Mouse (Mus musculus) layer of hippocampus, adult 2 months (tissue): ENCODE measurements at regions not wholly inside any gene's neighbourhood (a gene's known extent, or its start where the extent isn't known, plus 50 kb on each side); places are given as distances from the start of the nearest gene placed in this dataset.
A peak's percentile ranks its signal among the peaks of the same experiment; 100 is the strongest.

Experiments
- DNase-seq, 2 experiments: peaks; one replicate each; pipeline ENCODE4 v3.0.0; 2022; ENCODE audit warnings: low spot score in 2 of 2
- H3K27ac ChIP-seq: fragments of 200-600 bp; 2 replicates; pipeline ENCODE4 v1.8.1; 2022
- H3K4me3 ChIP-seq: fragments of 200-600 bp; 2 replicates; pipeline ENCODE4 v1.8.1; 2022; ENCODE audit warnings: mild to moderate bottlenecking
- CTCF ChIP-seq: fragments of 200-600 bp; conservative IDR thresholded peaks from 2 replicates; pipeline ENCODE4 v1.8.1; 2022; ENCODE audit warnings: antibody characterized with exemption, mild to moderate bottlenecking, moderate library complexity

DNA sequence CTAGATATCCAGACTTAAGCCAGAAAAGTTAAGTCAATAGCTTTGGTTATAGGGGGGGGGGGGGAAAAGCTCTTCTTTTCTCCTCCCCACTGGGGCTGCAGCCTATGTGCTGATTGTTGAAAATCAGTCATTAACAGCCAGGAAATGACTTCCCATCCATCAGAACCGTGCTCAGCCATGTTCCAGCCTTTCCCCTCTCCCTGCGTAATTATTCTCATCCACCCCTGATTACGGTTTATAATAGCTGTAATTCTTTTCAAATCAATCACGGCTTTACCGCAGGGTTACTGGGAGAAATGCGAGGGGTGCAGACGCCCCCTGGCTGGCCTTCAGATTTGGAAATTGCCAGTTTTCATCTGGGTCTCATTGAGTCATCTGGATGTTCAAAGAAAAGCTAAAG lies 270.8 kb upstream of the Npvf start:
- Histone ChIP-seq H3K4me3 (no peak overlapping the region), H3K27ac (no peak overlapping the region)
- no peak for DNase-seq
- TF ChIP-seq CTCF = no peak

DNA sequence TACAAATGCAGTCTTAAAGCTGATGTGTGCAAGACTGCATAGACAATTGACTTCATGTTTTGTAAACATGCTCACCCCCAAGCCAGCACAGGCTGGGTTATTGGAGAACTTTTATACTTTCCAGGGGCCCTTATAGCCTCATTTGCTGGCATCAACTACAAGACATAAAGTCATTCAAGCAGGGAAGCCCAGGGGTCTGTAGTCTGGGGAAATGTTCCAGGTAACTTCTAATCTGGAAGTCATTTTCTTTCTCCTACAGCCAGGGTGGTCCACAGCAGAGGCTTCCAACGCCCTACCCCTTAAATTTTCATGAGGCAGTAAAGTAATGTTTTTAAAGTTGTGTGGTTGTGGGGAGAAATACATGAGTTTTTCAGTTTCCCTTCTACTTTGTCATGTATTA lies 272.1 kb upstream of the Npvf start:
- Histone ChIP-seq H3K27ac (no peak overlapping the region), H3K4me3 (no peak overlapping the region)
- no peak for TF ChIP-seq CTCF
- no peak for DNase-seq

DNA sequence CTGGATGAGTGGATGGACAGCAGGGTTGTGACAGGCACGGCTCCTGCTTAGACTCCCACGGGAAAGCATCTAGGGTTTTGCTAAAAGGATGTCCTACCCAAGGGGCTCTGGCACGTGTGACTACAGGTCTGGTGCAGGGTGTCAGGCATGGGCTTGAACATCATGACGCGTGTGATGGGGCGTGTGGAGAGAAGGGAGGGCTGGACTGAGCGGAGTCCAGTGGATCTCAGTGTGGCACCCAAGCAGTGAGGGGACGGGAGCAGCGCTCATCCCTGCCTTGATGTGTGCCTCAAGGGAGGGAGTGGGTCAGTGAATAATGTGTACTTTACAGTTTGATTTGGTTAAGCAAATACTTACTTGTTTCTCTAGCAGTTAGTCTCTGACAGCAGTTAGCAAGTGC lies 275.3 kb upstream of the Npvf start:
- no peak for TF ChIP-seq CTCF
- Histone ChIP-seq H3K27ac (no peak overlapping the region), H3K4me3 (no peak overlapping the region)
- DNase-seq = no peak

DNA sequence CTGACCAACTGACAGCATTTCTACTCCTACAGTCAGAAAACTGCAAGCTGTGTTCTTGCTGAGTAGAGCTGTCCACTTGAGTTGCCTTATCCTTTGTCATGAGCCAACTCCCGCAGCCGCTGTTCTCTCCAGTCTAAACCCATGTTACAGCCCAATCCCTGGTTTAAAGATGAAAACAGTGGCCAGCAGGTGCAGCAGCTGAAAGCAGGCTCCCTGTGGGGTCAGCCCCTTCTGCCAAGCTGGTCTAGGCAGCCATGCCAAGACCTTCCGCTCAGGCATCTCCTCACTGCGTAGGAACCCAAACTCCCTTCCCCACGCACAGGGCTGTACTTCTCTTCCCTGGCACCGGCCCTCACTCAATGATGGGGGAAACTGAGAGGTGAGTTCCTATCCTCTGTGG lies 279.3 kb upstream of the Npvf start:
- no peak for DNase-seq
- Histone ChIP-seq H3K27ac (peak overlapping the region; percentile 47; the same call in 1 of the 2 replicates), H3K4me3 (no peak overlapping the region)
- no peak for TF ChIP-seq CTCF

DNA sequence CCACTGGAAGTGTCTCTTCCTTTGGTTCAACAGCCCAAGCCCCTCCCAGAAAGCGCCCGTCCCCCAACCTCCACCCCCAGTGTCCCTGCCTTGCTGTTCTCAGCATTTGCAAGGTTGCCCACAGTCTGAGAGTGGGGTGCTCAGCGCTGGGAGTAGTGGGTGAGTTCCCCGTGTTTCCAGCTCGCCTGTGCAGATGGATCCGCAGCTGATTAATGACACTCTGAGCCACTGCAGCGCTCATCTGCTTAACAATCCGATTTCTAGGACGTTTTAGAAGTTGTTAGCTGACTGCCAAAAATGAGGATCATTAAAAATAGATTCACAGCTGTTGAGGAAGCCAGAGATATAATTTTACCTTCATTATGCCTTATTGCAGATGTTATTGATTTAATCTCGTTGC lies 280.0 kb upstream of the Npvf start:
- peak; percentile 52 to 53 for DNase-seq
- H3K4me3 ChIP-seq = no peak overlapping the region
- TF ChIP-seq CTCF = no peak
- H3K27ac ChIP-seq = peak overlapping the region; percentile 47; the same call in 1 of the 2 replicates

DNA sequence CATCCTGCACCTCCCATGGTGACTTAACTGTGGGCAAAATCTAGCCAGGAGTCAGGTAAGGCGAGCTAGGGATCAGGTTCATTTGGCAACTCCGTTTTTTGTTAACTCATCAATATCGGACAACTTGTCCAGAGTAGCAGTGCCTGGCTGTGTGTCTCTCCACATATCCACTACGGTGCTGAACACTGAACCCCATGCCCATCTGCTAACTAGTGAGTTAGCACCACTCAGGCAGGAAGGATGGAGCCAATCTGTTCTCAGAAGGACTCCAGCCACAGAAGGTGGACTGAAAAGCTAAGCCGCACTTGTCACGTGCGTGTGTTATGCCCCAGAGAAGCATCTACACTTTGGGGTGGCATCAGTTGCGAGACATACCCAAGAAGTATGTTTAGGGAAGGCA lies 282.1 kb upstream of the Npvf start:
- no peak overlapping the region for H3K4me3 ChIP-seq
- H3K27ac ChIP-seq = no peak overlapping the region
- no peak for TF ChIP-seq CTCF
- DNase-seq = no peak

DNA sequence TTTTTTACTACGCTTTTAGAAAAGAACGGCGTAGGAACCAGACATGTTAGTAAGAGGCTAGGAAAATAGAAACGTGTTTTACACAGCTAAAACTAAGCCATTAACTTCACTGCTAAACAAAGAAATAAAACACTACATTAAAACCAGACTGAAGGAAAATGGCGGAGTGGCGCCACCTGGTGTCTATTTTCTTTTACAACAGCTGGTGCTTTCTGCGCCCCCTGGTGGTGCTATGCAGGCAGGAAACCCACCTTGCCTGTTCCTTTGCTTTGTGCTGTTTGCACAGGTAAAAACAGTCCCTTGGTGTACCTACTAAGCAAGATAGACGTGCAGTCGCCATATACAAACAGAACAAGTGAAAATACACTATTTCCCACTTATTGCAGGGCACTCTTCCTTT lies 282.9 kb upstream of the Npvf start:
- TF ChIP-seq CTCF = peak; percentile 100
- Histone ChIP-seq H3K4me3 (no peak overlapping the region), H3K27ac (no peak overlapping the region)
- peak; percentile 38 to 81 for DNase-seq

DNA sequence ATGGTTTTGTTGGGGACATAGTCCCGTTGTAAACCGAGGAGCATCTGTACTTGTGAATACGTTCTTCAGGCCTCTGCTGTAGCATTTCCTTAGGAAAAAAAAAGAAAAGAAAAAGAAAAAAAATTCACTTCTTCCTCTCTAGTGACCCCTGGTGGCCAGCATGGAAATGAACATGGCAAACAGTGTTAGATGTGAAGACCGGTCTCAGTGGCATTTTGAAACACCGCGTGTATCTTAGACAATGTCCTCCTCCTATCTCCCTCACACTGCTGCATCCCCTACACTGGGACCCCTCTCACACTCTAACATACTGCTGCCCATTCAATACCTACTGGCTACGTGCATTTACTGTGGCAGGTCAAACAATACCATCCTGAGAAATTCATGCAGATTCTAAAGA lies 284.6 kb upstream of the Npvf start:
- DNase-seq = peak in 1 of 2 experiments; percentile 52
- Histone ChIP-seq H3K4me3 (no peak overlapping the region), H3K27ac (no peak overlapping the region)
- TF ChIP-seq CTCF = peak; percentile 85

DNA sequence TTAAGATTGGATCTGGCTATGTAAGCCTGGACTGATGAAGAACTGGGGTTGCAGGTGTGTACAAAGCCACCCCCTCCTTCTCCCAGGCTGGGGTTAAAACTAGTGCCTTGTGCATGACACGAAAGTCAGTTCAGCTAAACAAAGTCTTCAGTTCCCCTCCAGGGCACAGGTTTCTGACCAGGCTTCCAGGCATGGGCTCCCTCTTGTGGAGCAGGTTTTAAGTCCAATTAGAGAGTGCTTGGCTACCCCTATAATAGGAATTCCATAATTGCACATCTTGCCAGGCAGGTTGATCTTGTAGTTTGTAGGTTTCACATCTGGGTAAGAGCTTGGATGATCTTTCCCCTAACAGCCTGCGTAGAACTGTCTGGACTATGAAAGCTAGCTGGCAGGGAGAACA lies 285.2 kb upstream of the Npvf start:
- no peak overlapping the region for H3K27ac ChIP-seq
- DNase-seq = no peak
- TF ChIP-seq CTCF = peak; percentile 20; the same call in 1 of the 2 replicates

DNA sequence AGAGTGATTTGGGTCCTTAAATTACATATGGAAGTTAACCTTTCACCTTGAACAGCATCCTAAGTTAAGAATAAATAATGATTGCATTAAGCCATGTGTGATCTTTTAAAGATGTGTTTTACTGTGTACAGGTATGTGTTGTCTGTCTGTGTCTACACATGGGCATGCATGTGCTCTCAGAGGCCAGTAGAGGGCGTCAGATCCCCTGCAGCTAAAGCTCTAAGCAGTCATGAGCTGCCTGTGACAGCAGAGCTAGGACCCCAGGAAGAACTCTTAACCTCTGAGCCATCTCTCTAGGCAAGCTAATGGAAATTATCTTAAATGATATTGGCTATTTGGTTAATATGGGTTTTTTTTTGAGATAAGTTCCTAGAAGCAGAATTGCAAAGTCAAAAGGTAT lies 285.9 kb upstream of the Npvf start:
- Histone ChIP-seq H3K27ac (no peak overlapping the region), H3K4me3 (no peak overlapping the region)
- peak; percentile 71 for TF ChIP-seq CTCF
- DNase-seq = no peak

More for the DNA sequence above, 285.2 kb upstream of the Npvf start:
- no peak overlapping the region for H3K4me3 ChIP-seq

DNA sequence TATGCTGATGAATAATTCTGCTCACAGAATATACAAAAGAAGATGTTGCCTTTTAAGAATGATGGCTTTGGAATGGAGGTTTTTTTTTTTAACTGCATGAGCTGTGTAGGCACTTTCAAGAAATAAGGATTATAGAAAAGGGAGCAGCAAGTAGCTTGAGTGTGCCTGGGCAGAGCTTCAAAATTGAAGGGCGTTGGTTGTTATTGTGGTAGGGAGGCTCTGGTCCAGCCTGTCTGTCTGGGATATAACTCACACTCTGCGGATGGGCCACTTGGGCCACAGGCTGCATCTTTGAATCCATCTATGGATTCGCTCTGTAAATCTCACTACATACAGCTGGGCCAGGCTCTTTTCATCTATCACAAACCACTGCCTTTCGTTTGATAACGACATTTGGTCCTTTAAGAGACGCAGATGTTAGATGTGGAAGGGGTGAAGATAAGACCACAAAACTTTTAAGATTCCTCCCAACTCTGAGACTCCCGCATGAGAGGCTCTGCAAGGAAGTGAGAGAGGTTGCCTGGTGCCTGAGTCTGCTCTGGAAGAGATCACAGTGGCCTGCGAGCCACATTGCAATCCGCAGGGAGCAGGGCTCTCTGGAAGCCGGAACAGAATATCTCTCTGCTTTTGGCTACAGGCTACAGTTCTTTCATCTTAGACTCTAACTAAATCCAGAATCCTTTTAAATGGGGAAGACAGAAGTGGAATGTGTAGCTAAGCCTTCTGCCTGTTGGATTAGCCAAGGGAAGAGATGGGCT lies 286.6 kb upstream of the Npvf start:
- DNase-seq = no peak
- no peak overlapping the region for H3K4me3 ChIP-seq
- no peak for TF ChIP-seq CTCF
- no peak overlapping the region for H3K27ac ChIP-seq

DNA sequence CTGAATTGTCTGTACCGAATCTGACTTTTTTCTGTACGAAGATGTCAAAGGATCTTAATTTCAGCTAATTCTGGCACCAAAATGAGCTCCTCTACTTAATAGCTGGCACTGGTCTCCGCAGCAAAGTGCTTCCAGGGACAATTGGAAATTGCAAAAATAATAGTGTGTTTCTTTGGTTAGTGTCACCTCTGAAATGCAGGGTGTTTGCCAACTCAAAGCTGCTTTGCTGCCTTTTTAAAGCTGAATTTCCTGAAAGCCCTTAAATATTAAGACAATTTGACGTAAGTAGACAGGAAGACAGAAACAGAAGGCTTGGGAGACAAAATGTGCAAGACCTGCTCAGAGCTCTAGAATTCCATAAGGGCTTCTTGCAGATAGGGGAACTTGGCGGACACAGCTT lies 288.5 kb upstream of the Npvf start:
- no peak overlapping the region for H3K27ac ChIP-seq
- no peak for DNase-seq
- H3K4me3 ChIP-seq = no peak overlapping the region
- TF ChIP-seq CTCF = no peak

DNA sequence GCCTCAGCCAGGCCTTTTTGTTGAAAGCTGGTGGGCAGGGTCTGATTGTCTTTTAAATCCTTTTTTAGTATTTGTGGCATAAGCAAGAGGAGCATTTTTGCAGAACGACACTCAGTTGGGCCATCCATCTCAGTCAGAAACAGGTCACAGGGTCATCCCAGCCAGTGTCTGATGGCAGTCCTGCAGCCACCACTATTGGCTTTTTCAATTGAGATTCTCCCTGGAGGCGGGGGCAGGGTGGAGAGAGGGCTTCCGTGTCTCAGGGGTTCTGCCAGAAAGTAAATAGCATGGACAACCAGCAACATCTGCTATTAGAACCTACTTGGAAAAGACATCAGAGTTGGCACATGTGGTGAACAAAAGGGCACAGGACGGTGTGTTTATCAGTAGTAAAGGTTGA lies 293.8 kb upstream of the Npvf start:
- no peak for TF ChIP-seq CTCF
- no peak for DNase-seq
- Histone ChIP-seq H3K27ac (no peak overlapping the region), H3K4me3 (no peak overlapping the region)

DNA sequence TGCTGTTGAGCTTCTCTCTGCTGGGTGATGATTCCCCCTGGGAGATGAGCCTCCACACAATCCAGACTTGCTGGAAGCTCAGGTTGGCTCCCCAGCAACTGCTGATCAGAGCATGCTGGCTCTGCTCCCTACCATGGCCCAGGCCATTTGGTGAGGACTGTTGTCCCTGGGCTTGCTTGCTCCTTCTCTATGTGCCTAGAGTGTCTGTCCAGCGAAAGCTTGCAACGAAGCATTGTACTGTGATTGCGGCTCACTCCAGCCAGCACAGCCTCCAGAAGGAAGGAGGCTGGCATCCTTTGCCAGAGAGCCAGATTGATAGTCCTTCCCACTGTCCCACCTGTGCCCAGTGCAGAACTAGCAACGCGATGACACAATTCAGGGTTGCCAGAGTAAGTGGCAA lies 295.1 kb upstream of the Npvf start:
- no peak overlapping the region for H3K4me3 ChIP-seq
- TF ChIP-seq CTCF = no peak
- no peak overlapping the region for H3K27ac ChIP-seq
- no peak for DNase-seq
